Mouse (Mus musculus): ENCODE data around the gene Gm45140.

Gm45140 gene

GRCm38 (mm10) chr6:87740496-87740895 lies 95.1 kb downstream of the Gm45140 start:
- DNase-seq (ENCODE audit: low spot score) = no peak

- no peak for DNase-seq (ENCODE audit: low spot score)
Observed at GRCm38 (mm10) chr6:87739898-87740297, 95.7 kb downstream of the Gm45140 start.

All from adipocyte (in vitro differentiated cells).